Mouse (Mus musculus): Measurements from ENCODE around the gene Pi4k2a.

DNA sequence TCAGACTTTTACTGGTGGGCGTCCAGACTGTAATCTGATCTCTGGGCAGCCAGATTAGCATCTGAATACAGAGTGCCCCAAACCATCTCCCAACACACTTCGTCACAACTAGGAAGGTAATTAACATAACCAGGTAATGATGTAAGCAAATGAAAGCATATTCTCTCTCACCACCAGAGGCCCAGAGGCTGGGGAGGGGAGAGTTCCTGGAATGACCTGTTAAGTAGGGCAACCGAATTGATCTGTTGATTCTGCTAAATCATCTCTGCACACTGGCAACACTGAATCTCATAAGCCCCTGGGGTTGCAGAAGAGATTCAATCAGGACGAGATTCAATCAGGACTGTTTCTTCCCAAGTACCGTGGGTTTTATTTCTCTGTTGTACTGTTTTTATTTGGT lies 45.9 kb downstream of the Pi4k2a start:
- TF ChIP-seq POLR2A (IDR thresholded peaks at IDR 0.05; ENCODE audit: borderline replicate concordance, extremely low read depth, low read depth, low read length) = no peak
- no peak for TF ChIP-seq CTCF (IDR thresholded peaks at IDR 0.05; ENCODE audit: insufficient read depth, low read length)

All from lung, adult 2 months (tissue).